Mouse (Mus musculus): ENCODE results near the gene Tsku.

Tsku gene

GRCm38 (mm10) chr7:98324228-98324627 lies 36.9 kb downstream of the Tsku start:
- DNase-seq (ENCODE audit: low read depth), result no peak

GRCm38 (mm10) chr7:98323288-98324019 lies 37.7 kb downstream of the Tsku start:
- DNase-seq (ENCODE audit: low read depth), result no peak

- DNase-seq (ENCODE audit: low read depth), result no peak
Observed at GRCm38 (mm10) chr7:98322415-98322814, 38.7 kb downstream of the Tsku start.

- no peak for DNase-seq (ENCODE audit: low read depth)
Observed at GRCm38 (mm10) chr7:98321083-98321482, 40.0 kb downstream of the Tsku start, which contains the start of gene Acer3. Acer3 (minus strand) TSS chr7:98321208.

GRCm38 (mm10) chr7:98320006-98320556 lies 41.0 kb downstream of the Tsku start:
- DNase-seq (ENCODE audit: low read depth), result no peak

- DNase-seq (ENCODE audit: low read depth), result no peak
Observed at GRCm38 (mm10) chr7:98316568-98316967, 44.6 kb downstream of the Tsku start.

GRCm38 (mm10) chr7:98315087-98315486 lies 46.0 kb downstream of the Tsku start:
- no peak for DNase-seq (ENCODE audit: low read depth)

GRCm38 (mm10) chr7:98312185-98312920 lies 48.8 kb downstream of the Tsku start:
- no peak for DNase-seq (ENCODE audit: low read depth)

- no peak for DNase-seq (ENCODE audit: low read depth)
Observed at GRCm38 (mm10) chr7:98310266-98310665, 50.9 kb downstream of the Tsku start.

- DNase-seq (ENCODE audit: low read depth), result peak; percentile 93
Observed at GRCm38 (mm10) chr7:98309219-98310030, 51.7 kb downstream of the Tsku start.

- DNase-seq (ENCODE audit: low read depth), result peak; percentile 19
Observed at GRCm38 (mm10) chr7:98308607-98309218, 52.4 kb downstream of the Tsku start.

GRCm38 (mm10) chr7:98307921-98308606 lies 53.1 kb downstream of the Tsku start:
- no peak for DNase-seq (ENCODE audit: low read depth)

GRCm38 (mm10) chr7:98307411-98307810 lies 53.7 kb downstream of the Tsku start:
- DNase-seq (ENCODE audit: low read depth), result peak; percentile 17

All from c-Kit-positive CD71-negative TER-119-negative erythroid progenitor cells, embryonic 14.5 days (primary cell).